Mouse (Mus musculus) forebrain, embryonic 11.5 days (tissue): ENCODE measurements around the gene Ppp2r2c. TPM values are rescaled to one million over a fixed set of nuclear protein-coding genes. Genes with fewer than 3 reads are reported as not detected.

Experiments
- ATAC-seq: fragments of 200-750 bp; cut with Nextera tagmentation; replicated peaks from 2 replicates; pipeline ENCODE4 v1.8.0; 2017; ENCODE audit warnings: moderate TSS enrichment; ENCODE audit not compliant: low FRiP score
- DNase-seq: peaks from one replicate; pipeline ENCODE4 v3.0.0-alpha.2; 2017; ENCODE audit warnings: low spot score
- H3K27ac ChIP-seq: fragments of 300-500 bp; sonication (generic); 2 replicates; pipeline ENCODE4 v1.5.1; 2014; ENCODE audit warnings: low read depth, low read length
- H3K27me3 ChIP-seq: fragments of 300-500 bp; sonication (generic); 2 replicates; pipeline ENCODE4 v1.6.1; 2014; ENCODE audit warnings: mild to moderate bottlenecking, low read length, mixed read lengths; ENCODE audit not compliant: control insufficient read depth, insufficient read depth
- H3K36me3 ChIP-seq: fragments of 300-500 bp; sonication (generic); 2 replicates; pipeline ENCODE4 v1.6.1; 2014; ENCODE audit warnings: mild to moderate bottlenecking, low read length, moderate library complexity, mixed read lengths; ENCODE audit not compliant: control insufficient read depth, insufficient read depth
- H3K4me1 ChIP-seq: fragments of 300-500 bp; sonication (generic); replicated peaks from 2 replicates; pipeline ENCODE4 v1.6.1; 2014; ENCODE audit warnings: low read length, mixed read lengths; ENCODE audit not compliant: control insufficient read depth, insufficient read depth
- H3K4me2 ChIP-seq: fragments of 300-500 bp; sonication (generic); 2 replicates; pipeline ENCODE4 v1.6.1; 2014; ENCODE audit warnings: low read depth, mild to moderate bottlenecking, low read length, moderate library complexity, mixed read lengths; ENCODE audit not compliant: severe bottlenecking
- H3K4me3 ChIP-seq: fragments of 300-500 bp; sonication (generic); 2 replicates; pipeline ENCODE4 v1.5.1; 2014; ENCODE audit warnings: low read depth, low read length
- H3K9ac ChIP-seq: fragments of 300-500 bp; sonication (generic); 2 replicates; pipeline ENCODE4 v1.6.1; 2014; ENCODE audit warnings: low read length
- H3K9me3 ChIP-seq: fragments of 300-500 bp; sonication (generic); 2 replicates; pipeline ENCODE4 v1.6.1; 2016; ENCODE audit warnings: low read length, mixed read lengths; ENCODE audit not compliant: control insufficient read depth
- WGBS: fragments of 180-500 bp; shearing (Covaris S2); extraction: QIAGEN DNeasy Blood & Tissue Kit; methylation state at CpG from one replicate; pipeline ENCODE4 v1.1.7; 2014; 5-methylcytosine and 5-hydroxymethylcytosine counted together
- polyA plus RNA-seq: library from polyadenylated mRNA; unstranded; fragments of >200 nt; fragmentation: Nextera tagmentation; extraction: Ambion mirVana; gene quantifications from 2 replicates; pipeline ENCODE4 v1.2.1, GENCODE M21; 2014

Gene Ppp2r2c
- polyA plus RNA-seq, 1 experiment from 2014 or later: 1.4 TPM

DNA sequence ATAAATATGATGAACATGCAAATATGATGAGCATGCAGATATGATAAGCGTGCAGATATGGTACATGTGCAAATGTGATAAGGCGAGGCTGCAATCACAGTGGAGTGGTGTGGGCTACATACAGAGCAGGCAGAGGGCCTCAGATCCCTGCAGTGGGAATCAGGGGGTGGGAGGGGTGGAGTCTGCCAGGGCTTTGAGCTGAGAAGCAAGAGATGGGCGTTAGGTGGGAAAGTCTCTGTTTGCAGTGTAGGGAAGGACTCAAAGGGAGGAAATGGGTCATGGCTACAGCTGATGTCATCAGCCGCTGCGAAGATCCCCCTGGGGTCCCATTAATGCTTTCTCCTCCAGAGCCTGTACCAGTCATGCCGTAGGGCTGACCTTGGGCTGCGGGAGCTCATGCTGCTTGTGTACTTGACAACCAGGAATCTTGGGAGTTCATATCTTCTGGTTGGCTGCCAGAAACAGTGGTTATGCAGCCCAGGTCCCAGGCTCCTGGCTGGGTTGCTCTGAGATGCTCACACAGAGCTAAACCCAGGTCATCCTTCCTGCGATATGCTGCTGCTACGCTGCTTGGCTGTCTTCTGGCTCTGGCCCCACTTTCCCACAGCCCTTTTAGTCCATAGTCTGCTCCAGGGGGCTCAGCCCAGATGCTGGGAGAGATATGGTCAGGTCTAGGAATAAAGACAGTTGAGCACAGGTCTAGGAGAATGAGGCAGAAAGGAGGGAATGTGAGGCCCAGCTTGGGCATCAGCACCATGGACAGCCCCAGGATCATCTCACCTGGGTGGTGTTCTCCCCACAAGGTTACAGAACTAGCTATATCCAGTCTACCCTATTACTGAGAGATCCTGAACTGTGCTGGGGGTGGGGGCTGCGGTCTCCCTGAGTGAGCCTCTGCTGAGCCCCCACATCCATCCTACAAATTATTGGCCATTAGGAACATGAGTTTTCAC lies 27.6 kb downstream of the Ppp2r2c start:
- Histone ChIP-seq H3K4me1 (no peaks in the 10 kb centered on the region; the same call in 1 of the 2 replicates), H3K9me3 (no peaks in the 10 kb centered on the region), H3K9ac (no peak overlapping the region), H3K36me3 (no peaks in the 10 kb centered on the region), H3K4me3 (no peak overlapping the region), H3K27me3 (no peaks in the 10 kb centered on the region), H3K27ac (no peak overlapping the region), H3K4me2 (no peak overlapping the region)
- DNase-seq (no peak), ATAC-seq (no peak)
- WGBS: 79% methylated on average over 10 of the region's 10 CpGs

DNA sequence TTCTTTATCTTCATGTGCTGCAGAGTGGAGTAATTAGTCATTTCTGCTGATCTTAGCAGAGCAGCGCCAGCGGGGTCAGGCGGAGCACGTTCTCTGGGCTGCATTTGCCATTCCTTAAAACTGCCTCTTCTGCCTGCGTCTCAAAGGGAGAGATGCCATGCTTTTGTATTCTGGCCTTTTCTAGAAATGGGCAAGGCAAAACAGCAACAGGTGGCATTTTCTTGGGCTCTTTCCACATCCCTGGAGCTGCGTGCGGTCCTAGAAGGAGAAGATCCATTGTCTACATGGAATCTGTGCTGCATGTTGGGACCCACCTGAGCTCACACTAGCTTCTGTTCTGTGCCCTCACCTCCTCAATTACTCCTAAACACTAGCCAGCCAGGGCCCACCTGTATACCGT lies 29.7 kb downstream of the Ppp2r2c start:
- DNase-seq: no peak
- H3K27me3 ChIP-seq: no peaks in the 10 kb centered on the region
- WGBS: 86% methylated on average over 8 of the region's 8 CpGs
- no peak overlapping the region for H3K4me2 ChIP-seq
- no peak for ATAC-seq
- H3K4me1 ChIP-seq: no peaks in the 10 kb centered on the region
- H3K9ac ChIP-seq: no peak overlapping the region
- no peaks in the 10 kb centered on the region for H3K36me3 ChIP-seq
- no peaks in the 10 kb centered on the region for H3K9me3 ChIP-seq
- H3K27ac ChIP-seq: no peak overlapping the region
- H3K4me3 ChIP-seq: no peak overlapping the region

DNA sequence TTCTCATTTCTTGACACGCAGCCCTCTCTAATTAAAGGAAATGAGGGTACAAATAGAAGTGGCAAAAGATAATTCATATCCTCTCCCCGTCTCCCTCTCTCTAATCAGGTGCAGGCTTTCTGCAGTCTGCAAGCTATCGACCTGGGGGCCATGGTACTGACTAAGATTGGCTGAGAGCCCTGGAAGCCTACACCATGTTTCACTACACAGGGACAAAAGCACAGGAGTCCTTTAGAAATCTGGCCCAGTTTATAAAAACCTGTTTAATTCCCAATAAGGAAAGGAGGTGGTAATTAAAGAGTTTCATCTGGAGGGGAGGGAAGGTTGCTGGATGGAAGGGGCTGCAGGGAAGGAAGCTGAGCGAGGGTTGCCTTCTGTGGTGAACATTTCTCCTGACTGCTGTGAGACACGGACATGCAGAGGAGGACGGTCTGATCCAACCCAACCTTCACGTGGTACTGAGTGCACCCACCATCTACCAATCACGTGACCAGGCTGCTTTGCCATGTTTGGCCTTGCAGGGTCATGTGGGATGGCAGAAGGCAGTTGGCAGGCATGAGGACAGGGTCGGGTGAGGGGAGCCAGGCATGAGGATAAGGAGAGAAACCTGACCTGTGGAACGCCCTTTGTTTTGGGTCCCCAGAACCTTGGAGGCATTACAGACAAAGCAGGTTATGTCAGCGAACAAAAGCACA lies 30.2 kb downstream of the Ppp2r2c start:
- ATAC-seq (no peak), DNase-seq (no peak)
- no peak overlapping the region for H3K4me2 ChIP-seq
- H3K36me3 ChIP-seq: no peaks in the 10 kb centered on the region
- no peaks in the 10 kb centered on the region for H3K4me1 ChIP-seq
- H3K27me3 ChIP-seq: no peaks in the 10 kb centered on the region
- H3K9me3 ChIP-seq: no peaks in the 10 kb centered on the region
- H3K27ac ChIP-seq: no peak overlapping the region
- no peak overlapping the region for H3K4me3 ChIP-seq
- 77% methylated on average over 11 of the region's 11 CpGs for WGBS
- H3K9ac ChIP-seq: no peak overlapping the region

GRCm38 (mm10) chr5:36899392-36899791 lies 31.1 kb downstream of the Ppp2r2c start:
- Histone ChIP-seq H3K27ac (no peak overlapping the region), H3K4me1 (no peaks in the 10 kb centered on the region; the same call in 1 of the 2 replicates), H3K36me3 (no peaks in the 10 kb centered on the region), H3K9me3 (no peaks in the 10 kb centered on the region), H3K9ac (no peak overlapping the region), H3K27me3 (no peaks in the 10 kb centered on the region), H3K4me3 (no peak overlapping the region), H3K4me2 (no peak overlapping the region)
- WGBS: 76% methylated on average over 5 of the region's 5 CpGs
- no peak for ATAC-seq
- DNase-seq: no peak

DNA sequence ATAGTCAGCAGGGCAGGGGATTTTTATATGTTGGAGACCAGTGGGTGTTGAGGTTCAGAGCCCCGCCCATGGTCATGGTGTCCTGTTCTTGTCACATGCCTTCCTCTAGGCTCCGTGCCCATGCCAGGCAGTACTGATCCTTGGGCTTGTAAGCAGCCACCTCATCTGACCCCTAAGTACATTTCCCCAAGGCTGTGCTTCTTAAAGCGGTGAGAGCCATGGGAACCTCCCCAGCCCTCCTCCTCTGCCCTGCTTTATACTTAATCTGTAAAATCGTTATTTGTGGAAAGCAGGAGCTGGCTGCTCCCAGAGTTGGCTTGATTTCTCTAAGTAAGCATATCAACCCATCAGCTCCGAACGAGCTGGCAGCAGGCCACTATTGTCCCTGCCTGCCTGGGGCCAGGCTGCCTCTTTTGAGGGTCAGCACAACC lies 31.9 kb downstream of the Ppp2r2c start:
- no peak overlapping the region for H3K27ac ChIP-seq
- whole genome bisulfite sequencing: 58% methylated on average over 6 of the region's 6 CpGs
- no peak for ATAC-seq

GRCm38 (mm10) chr5:36902807-36903206 lies 34.5 kb downstream of the Ppp2r2c start:
- Histone ChIP-seq H3K27me3 (no peaks in the 10 kb centered on the region), H3K4me1 (peaks cover 3% of the 10 kb centered on the region), H3K4me2 (no peak overlapping the region), H3K9me3 (no peaks in the 10 kb centered on the region), H3K4me3 (no peak overlapping the region), H3K27ac (no peak overlapping the region), H3K9ac (no peak overlapping the region), H3K36me3 (no peaks in the 10 kb centered on the region)
- DNase-seq: no peak
- no peak for ATAC-seq
- 82% methylated on average over 2 of the region's 2 CpGs for WGBS

More for the DNA sequence above, 31.9 kb downstream of the Ppp2r2c start:
- Histone ChIP-seq H3K4me1 (no peaks in the 10 kb centered on the region; the same call in 1 of the 2 replicates), H3K27me3 (no peaks in the 10 kb centered on the region), H3K36me3 (no peaks in the 10 kb centered on the region), H3K9me3 (no peaks in the 10 kb centered on the region), H3K4me2 (no peak overlapping the region), H3K4me3 (no peak overlapping the region), H3K9ac (no peak overlapping the region)
- no peak for DNase-seq

DNA sequence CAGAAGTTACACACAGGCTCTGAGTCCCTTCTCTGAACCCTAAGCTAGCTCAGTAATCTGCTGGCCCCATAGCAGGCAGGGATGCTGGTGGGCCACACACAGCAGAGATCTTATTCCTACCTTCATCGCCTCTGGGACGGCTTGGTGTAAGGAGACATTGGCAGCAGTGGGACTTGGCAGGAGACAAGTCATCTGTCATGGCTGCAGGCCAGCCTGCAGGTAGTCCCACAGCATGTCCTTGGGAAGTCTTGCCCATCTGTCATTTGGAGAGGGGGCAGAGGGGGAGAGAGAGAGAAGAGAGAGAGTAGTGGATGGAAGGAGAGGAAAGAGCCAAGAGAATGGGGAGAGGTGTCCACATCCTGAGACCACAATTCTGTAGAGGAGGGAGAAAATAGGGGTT lies 35.8 kb downstream of the Ppp2r2c start:
- H3K4me2 ChIP-seq: no peak overlapping the region
- H3K9me3 ChIP-seq: no peaks in the 10 kb centered on the region
- ATAC-seq (no peak), DNase-seq (no peak)
- no peak overlapping the region for H3K9ac ChIP-seq
- H3K4me1 ChIP-seq: peaks cover 4% of the 10 kb centered on the region
- 95% methylated on average over 2 of the region's 2 CpGs for WGBS
- H3K4me3 ChIP-seq: no peak overlapping the region
- H3K27ac ChIP-seq: no peak overlapping the region
- H3K27me3 ChIP-seq: no peaks in the 10 kb centered on the region
- no peaks in the 10 kb centered on the region for H3K36me3 ChIP-seq

- Histone ChIP-seq H3K27me3 (no peaks in the 10 kb centered on the region), H3K4me1 (peaks cover 4% of the 10 kb centered on the region), H3K4me2 (no peak overlapping the region), H3K4me3 (no peak overlapping the region), H3K9me3 (no peaks in the 10 kb centered on the region), H3K36me3 (no peaks in the 10 kb centered on the region), H3K27ac (no peak overlapping the region), H3K9ac (no peak overlapping the region)
- ATAC-seq: no peak
- no peak for DNase-seq
- 83% methylated on average over 9 of the region's 9 CpGs for WGBS
Measured at GRCm38 (mm10) chr5:36904703-36905102, 36.4 kb downstream of the Ppp2r2c start.
